Mouse (Mus musculus): ENCODE data around the gene Ndufs1.
"Not testable (repeated sequence)": the region's sequence is repeated elsewhere in the genome, so short reads cannot be mapped to it uniquely, and the experiment has no call there.

Ndufs1 gene

GRCm38 (mm10) chr1:63182636-63183270 is 6.1 kb upstream of the Ndufs1 start:
- DNase-seq (ENCODE audit: low spot score) = peak; percentile 79

DNA sequence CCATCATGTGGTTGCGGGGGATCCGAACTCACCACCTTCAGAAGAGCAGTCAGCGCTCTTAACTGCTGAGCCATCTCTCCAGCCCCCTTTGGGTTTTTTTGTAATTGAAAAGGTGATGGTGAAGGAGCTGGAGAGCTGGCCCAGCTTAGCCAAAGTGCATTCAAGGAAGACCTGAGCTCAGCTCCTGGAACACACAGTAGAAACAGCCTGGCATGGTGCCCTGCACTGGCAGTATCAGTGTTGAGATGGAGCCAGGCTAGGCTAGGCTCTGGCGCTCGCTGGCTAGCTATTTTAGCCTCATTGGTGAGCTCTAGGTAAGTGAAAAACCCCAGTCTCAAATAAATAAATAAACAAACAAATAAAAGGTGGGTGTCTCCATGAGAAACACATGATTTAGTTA is 5.6 kb upstream of the Ndufs1 start:
- no peak for DNase-seq (ENCODE audit: low spot score)

DNA sequence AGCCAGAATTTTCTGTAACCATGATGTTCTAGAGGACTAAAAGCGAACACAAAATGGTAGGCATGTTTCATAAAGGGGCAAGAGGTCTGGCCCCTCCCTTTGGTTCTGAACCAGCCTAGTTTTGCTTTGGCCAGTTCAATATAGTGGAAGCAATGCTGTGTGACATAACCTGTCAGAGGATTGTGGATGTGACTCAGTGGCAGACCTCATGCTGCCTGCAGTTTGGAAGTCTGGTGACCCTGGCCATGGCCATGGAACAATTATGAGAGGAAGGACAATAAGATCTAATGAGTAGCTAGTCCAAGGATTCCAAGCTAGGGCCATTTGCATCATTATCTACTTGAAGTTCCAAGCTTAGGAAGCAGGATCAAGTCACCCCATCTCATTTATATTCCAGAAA is 4.8 kb upstream of the Ndufs1 start:
- no peak for DNase-seq (ENCODE audit: low spot score)

DNA sequence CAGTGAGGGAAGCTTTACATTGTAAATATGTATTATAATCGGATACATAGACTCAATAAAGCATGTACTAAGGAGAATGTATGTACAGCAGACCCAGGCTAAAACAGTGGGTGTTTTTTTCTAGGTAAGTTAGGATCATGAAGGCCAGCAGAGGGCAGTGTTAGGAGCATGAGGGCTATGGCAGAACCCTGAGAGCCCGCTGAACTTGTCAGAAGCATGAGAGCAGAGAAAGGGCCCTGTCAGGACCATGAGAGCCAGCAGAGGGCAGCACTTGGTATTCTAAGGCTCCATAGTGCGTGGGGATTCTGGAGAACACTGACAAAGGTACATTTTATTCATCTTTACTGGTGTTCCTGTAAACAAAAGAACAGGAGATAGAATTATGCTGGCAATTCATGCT is 4.4 kb upstream of the Ndufs1 start:
- peak; percentile 100 for DNase-seq (ENCODE audit: low spot score)

- DNase-seq (ENCODE audit: low spot score) = not testable (repeated sequence)
Measured at GRCm38 (mm10) chr1:63180575-63180974, 3.9 kb upstream of the Ndufs1 start.

- DNase-seq (ENCODE audit: low spot score) = no peak
Measured at GRCm38 (mm10) chr1:63180122-63180521, 3.5 kb upstream of the Ndufs1 start.

DNA sequence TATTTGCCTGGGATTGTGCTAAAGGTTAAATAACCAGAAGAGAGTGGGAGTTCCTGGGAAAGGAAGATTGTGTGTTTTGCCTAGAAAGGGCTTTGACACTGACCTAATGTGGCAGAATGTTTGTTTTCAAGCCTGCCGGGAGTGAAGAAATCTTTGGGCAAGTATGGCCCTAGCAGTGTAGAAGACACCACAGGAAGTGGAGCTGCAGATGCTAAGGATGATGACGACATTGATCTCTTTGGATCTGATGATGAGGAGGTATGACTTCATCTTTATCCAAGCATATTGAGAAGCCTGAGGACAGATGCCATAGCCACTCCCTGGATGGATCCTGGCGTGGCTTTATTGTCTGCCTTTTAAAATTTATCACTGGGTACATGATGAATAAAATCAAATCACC is 1.7 kb upstream of the Ndufs1 start:
- no peak for DNase-seq (ENCODE audit: low spot score)

DNA sequence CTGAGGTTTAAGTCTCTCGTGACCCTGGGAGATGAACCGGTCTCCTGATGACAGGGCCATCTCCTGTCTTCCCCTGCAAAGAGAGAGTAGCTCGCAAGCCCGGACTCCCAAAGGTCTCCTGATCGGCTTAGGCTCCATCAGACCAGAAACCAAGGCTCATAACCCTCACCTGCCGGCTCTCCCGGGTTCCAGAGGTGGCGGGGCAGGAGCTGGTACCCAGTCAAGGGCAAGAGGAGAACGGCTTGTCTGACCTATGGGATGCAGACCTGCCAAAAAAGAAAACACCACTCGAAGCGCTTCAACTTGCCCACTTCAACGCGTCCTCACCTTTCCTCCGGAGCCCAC is 402 bp downstream of the Ndufs1 start:
- DNase-seq (ENCODE audit: low spot score) = no peak

- DNase-seq (ENCODE audit: low spot score) = no peak
Measured at GRCm38 (mm10) chr1:63175853-63176252, 780 bp downstream of the Ndufs1 start.

- no peak for DNase-seq (ENCODE audit: low spot score)
Measured at GRCm38 (mm10) chr1:63168638-63169037, 8.0 kb downstream of the Ndufs1 start.

DNA sequence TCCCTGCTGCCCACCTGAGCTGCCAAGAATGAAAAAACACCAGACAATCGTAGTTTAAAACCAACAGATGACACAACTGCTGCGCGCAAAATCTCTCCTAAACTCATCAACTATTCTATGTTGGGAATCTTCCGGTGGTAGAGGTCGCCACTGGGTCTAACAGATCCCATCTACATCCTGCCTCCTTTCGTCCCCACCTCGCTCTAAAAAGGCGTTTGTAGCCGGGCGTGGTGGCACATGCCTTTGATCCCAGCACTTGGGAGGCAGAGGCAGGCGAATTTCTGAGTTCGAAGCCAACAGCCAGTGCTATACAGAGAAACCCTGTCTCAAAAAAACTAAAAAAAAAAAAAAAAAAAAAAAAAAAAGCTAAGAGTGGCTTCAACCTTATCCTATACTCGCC is 36.4 kb downstream of the Ndufs1 start:
- no peak for DNase-seq (ENCODE audit: low spot score)

- not testable (repeated sequence) for DNase-seq (ENCODE audit: low spot score)
Measured at GRCm38 (mm10) chr1:63138586-63138985, 38.0 kb downstream of the Ndufs1 start.

GRCm38 (mm10) chr1:63137971-63138370 is 38.7 kb downstream of the Ndufs1 start:
- no peak for DNase-seq (ENCODE audit: low spot score)

DNA sequence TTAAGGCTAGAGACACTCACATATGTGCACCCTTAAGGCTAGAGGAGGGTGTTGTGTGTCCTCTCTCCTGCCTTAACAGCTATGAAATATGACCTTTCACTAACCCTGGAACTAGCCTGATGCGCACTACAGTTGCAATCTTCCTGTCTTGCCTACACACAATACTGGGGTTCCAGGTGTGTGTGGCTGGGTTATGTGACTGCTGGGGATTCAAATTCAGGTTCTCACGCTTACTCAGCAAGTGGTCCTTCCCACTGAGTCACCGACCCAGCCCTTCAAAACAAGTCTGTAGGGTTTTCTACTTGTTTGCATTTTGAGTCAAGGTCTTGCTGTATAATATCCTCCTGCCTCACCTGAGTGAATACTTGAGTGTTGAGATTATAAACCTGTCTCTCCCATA is 42.1 kb downstream of the Ndufs1 start:
- no peak for DNase-seq (ENCODE audit: low spot score)

DNA sequence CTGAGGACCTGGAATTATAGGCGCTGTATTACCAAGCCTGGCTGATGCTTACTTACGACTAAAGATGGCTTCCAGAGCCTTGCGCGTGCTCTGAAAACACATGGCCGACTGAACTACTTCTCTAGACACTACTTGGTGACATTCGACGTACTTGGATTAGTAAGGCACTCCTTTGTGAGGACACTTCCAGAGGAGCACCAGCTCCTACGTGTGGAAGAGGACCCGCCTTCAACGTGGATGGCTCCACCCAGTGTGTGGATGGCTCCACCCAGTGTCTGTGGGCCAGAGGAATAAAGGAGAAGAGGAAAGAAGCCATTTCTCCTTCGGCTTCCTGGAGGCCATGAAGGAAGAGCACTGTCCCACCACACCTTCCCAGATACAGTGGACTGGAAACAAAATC is 44.9 kb downstream of the Ndufs1 start:
- DNase-seq (ENCODE audit: low spot score) = no peak

- no peak for DNase-seq (ENCODE audit: low spot score)
Measured at GRCm38 (mm10) chr1:63130883-63131282, 45.8 kb downstream of the Ndufs1 start.

DNA sequence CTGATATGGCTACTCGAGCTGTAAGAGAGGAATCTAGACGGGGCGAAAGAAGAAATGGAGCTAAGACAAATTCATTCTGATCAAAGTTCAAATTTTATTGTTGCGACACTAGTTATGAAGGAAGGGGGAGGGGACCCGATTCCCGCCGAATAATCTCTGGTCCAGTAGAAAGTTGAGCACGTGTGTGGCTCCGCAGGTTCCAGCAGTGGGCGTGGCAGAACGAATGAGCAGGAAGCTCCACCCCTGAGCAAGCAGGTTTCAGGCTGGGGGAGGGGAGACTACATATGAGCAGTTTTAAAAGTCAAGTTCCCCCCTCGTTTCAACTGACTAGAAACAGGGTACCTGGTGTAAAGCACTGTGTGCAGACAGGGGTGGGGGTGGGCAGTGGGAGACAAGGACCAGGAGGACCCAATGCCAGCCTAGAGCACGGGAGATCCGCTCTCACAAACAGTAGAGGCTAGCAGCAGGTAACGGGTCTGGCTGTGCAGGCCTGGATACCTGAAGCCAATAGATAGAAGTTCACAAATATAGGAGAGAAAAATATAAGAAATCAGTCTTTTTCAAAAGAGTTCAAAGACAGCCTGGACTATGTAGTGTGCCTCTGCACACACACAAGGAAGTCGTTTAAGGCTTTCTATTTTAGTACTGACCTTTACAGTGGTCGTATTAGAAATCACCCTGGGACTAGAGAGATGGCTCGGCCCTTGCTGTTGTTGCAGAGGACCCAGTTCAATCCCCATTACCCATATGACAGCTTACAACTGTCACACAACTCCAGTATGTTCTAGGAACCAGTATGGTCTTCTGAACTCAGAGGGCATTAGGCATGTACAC is 46.6 kb downstream of the Ndufs1 start:
- peak; percentile 35 for DNase-seq (ENCODE audit: low spot score)

GRCm38 (mm10) chr1:63129273-63129672 is 47.4 kb downstream of the Ndufs1 start:
- DNase-seq (ENCODE audit: low spot score) = peak; percentile 22

DNA sequence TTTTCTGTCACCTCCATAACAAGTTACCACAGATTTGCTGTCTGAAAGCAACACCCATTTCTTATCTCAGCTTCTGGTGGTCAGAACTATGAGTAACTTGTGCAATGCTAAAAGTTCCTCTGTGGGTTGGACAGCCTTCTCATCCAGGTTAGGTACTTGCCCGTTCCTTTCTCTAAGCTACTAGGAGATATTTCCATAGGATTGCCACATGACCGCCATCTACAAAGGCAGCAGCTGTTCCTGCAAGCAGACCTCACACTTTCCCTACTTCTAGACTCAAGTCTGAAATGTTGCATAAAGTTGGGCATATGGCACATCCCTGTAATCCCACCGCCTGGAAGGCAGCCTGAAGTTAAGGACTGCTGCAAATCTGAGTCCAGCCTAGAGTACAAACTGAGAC is 50.4 kb downstream of the Ndufs1 start:
- DNase-seq (ENCODE audit: low spot score) = no peak

- DNase-seq (ENCODE audit: low spot score) = no peak
Measured at GRCm38 (mm10) chr1:63123823-63124450, 52.7 kb downstream of the Ndufs1 start.

- DNase-seq (ENCODE audit: low spot score) = no peak
Measured at GRCm38 (mm10) chr1:63122005-63122404, 54.6 kb downstream of the Ndufs1 start.

GRCm38 (mm10) chr1:63120382-63120781 is 56.3 kb downstream of the Ndufs1 start:
- no peak for DNase-seq (ENCODE audit: low spot score)

GRCm38 (mm10) chr1:63119675-63120074 is 57.0 kb downstream of the Ndufs1 start:
- no peak for DNase-seq (ENCODE audit: low spot score)

Measured in retina, embryonic 14.5 days (tissue).